23 mouse cellular contexts compared by ENCODE assay signal in the genomic region with DNA sequence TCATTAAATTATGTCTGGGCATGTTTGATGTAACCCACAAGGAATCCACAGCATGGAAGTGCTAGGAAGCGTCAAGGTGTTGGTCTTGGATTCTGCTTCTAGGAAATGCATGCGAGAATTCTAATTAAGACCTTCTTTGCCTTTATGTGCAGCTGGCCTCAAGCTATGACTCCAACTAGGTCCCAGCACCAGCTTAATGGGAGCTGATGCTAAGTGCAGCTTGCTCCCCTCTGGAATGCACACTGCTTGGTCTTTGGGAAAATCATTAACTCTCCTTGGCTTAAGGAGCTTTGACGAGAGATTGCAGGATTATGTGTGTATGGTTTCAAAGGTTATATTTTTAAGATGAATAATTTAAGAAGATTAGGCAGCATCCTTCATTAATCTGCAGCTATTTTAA.
DNase-seq lines count a peak whose midpoint lies in the region; TF ChIP-seq lines count a peak whose summit lies in the region.
"Had no signal": no experiment of that assay in that cellular context is flagged by ENCODE, and none has a peak within 500 bp of the region (broad histone marks: within the 10 kb centered on the region; RNA-seq: fewer than 3 reads in every experiment).

No protein-coding gene starts in this region.

- H3K4me1 ChIP-seq in MEL (ENCODE audit: control insufficient read depth in 1 of 2, insufficient read depth in 2 of 2, low read length in 2 of 2) = peaks cover 18 to 21% of the 10 kb centered on the region in 2 experiments
- H3K4me1 ChIP-seq: embryonic facial prominence, embryonic 12.5 days had no signal

- no peak for TF ChIP-seq POLR2A in MEL (IDR thresholded peaks at IDR 0.05; ENCODE audit: control insufficient read depth in 1 of 2, insufficient read depth in 1 of 2, low read depth in 1 of 2, low read length in 2 of 2, poor library complexity in 1 of 2)
- TF ChIP-seq POLR2A in brain, embryonic 14.5 days (IDR thresholded peaks at IDR 0.05; ENCODE audit: borderline replicate concordance, extremely low read depth, insufficient read depth, insufficient read length, poor library complexity, severe bottlenecking) = no peak

- peaks cover 0 to 33% of the 10 kb centered on the region in 2 experiments; a peak in 2 of 4 replicates for H3K36me3 ChIP-seq in MEL (ENCODE audit: control insufficient read depth in 1 of 2, insufficient read depth in 2 of 2, low read length in 2 of 2)
- H3K36me3 ChIP-seq: embryonic facial prominence, embryonic 12.5 days; G1E; limb, embryonic 13.5 days; liver, embryonic 12.5 days; midbrain, embryonic 12.5 days had no signal

- H3K9ac ChIP-seq in MEL (ENCODE audit: control insufficient read depth, low read depth, low read length, poor library complexity, severe bottlenecking) = no peak overlapping the region; the same call in 1 of the 2 replicates
- H3K9ac ChIP-seq: embryonic facial prominence, embryonic 12.5 days; forebrain, postnatal 0 days; limb, embryonic 13.5 days; liver, embryonic 12.5 days; midbrain, embryonic 12.5 days had no signal

- no peaks in the 10 kb centered on the region for H3K9me3 ChIP-seq in MEL (replicated peaks; ENCODE audit: insufficient read depth, low read length)
- H3K9me3 ChIP-seq: embryonic facial prominence, embryonic 12.5 days; limb, embryonic 13.5 days; liver, embryonic 12.5 days; midbrain, embryonic 12.5 days had no signal

- peak overlapping the region; percentile 79 for H3K27ac ChIP-seq in MEL (ENCODE audit: control insufficient read depth, low read depth, low read length)
- H3K27ac ChIP-seq: embryonic facial prominence, embryonic 12.5 days; gastrocnemius, adult 2 months; hindbrain, postnatal 0 days; limb, embryonic 13.5 days; liver, embryonic 12.5 days; midbrain, embryonic 12.5 days had no signal

- no peak for TF ChIP-seq CTCF in MEL (IDR thresholded peaks at IDR 0.05 in 2 of 3, conservative IDR thresholded peaks at IDR 0.05 in 1 of 3; ENCODE audit: control insufficient read depth in 1 of 3, insufficient read depth in 1 of 3, low read depth in 2 of 3, low read length in 3 of 3, poor library complexity in 1 of 3, severe bottlenecking in 1 of 3)
- TF ChIP-seq CTCF in brain, embryonic 14.5 days (IDR thresholded peaks at IDR 0.05; ENCODE audit: borderline replicate concordance, extremely low read depth, insufficient read depth, insufficient read length) = no peak

- TF ChIP-seq RAD21 in MEL (IDR thresholded peaks at IDR 0.05; ENCODE audit: low read depth, low read length) = no peak

- no peak for TF ChIP-seq EP300 in MEL (IDR thresholded peaks at IDR 0.05; ENCODE audit: low read depth in 1 of 2, low read length in 2 of 2)

- no peak overlapping the region for H3K4me3 ChIP-seq in MEL (ENCODE audit: control insufficient read depth in 1 of 2, insufficient read depth in 1 of 2, low read depth in 2 of 2, low read length in 2 of 2)
- H3K4me3 ChIP-seq: embryonic facial prominence, embryonic 12.5 days; gastrocnemius, adult 2 months; limb, embryonic 13.5 days; liver, embryonic 12.5 days; midbrain, embryonic 12.5 days had no signal

- DNase-seq in MEL (ENCODE audit: low read depth, low spot score) = no peak
- DNase-seq in brain, embryonic 14.5 days (ENCODE audit: low read depth) = peak; percentile 11
- peak; percentile 79 for DNase-seq in kidney, adult 9 months
- peak; percentile 66 for DNase-seq in kidney, postnatal 14 days
- DNase-seq in c-Kit-positive CD71-positive TER-119-positive erythroid progenitor cells, embryonic 14.5 days (ENCODE audit: low spot score) = no peak
- DNase-seq in T-cell, adult 2 months (ENCODE audit: low spot score) = no peak
- DNase-seq in adrenal gland, postnatal 14 days = no peak
- DNase-seq: adrenal gland, postnatal 25 days; B cell, adult 2 months; cerebellum, adult 11 months; cerebellum, postnatal 14 days; forebrain, postnatal 0 days; gastrocnemius, adult 2 months; heart, postnatal 14 days; lung, adult 2 months; thymus, postnatal 25 days had no signal

- H3K27me3 ChIP-seq in MEL (ENCODE audit: control insufficient read depth in 1 of 2, insufficient read depth in 2 of 2, low read length in 2 of 2) = no peaks in the 10 kb centered on the region
- H3K27me3 ChIP-seq: CH12.LX; embryonic facial prominence, embryonic 12.5 days; limb, embryonic 13.5 days; liver, embryonic 12.5 days; midbrain, embryonic 12.5 days had no signal

- H3K79me2 ChIP-seq in MEL (ENCODE audit: control insufficient read depth, insufficient read depth, low read length, poor library complexity) = no peaks in the 10 kb centered on the region

TF ChIP-seq in MEL, 35 proteins besides CTCF, POLR2A, EP300 and RAD21:
- no peak for TF ChIP-seq TAL1 (IDR thresholded peaks at IDR 0.05; ENCODE audit: low read length)
- no peak for TF ChIP-seq ZNF384 (IDR thresholded peaks at IDR 0.05; ENCODE audit: low read depth, low read length)
- TF ChIP-seq MEF2A (IDR thresholded peaks at IDR 0.05; ENCODE audit: extremely low read depth, insufficient replicate concordance, low read depth, low read length, poor library complexity, severe bottlenecking) = no peak
- TF ChIP-seq MYB (IDR thresholded peaks at IDR 0.05; ENCODE audit: low read depth, low read length) = no peak
- TF ChIP-seq RCOR1 (IDR thresholded peaks at IDR 0.05; ENCODE audit: low read depth, low read length) = no peak
- TF ChIP-seq GABPA (IDR thresholded peaks at IDR 0.05; ENCODE audit: low read depth, low read length) = no peak
- no peak for TF ChIP-seq SIN3A (IDR thresholded peaks at IDR 0.05; ENCODE audit: low read length)
- no peak for TF ChIP-seq POLR2AphosphoS5 (IDR thresholded peaks at IDR 0.05; ENCODE audit: borderline replicate concordance, low read depth, low read length)
- TF ChIP-seq POLR2AphosphoS2 (IDR thresholded peaks at IDR 0.05; ENCODE audit: low read length) = no peak
- no peak for TF ChIP-seq NRF1 (IDR thresholded peaks at IDR 0.05; ENCODE audit: insufficient read depth, low read depth, low read length, poor library complexity, severe bottlenecking)
- TF ChIP-seq MAX (IDR thresholded peaks at IDR 0.05; ENCODE audit: low read length) = no peak
- TF ChIP-seq JUND (IDR thresholded peaks at IDR 0.05; ENCODE audit: low read depth, low read length) = no peak
- no peak for TF ChIP-seq USF2 (IDR thresholded peaks at IDR 0.05; ENCODE audit: borderline replicate concordance in 1 of 2, insufficient read depth in 1 of 2, low read depth in 1 of 2, low read length in 2 of 2)

Comparison
In these comparisons a context has a peak if more than half of its experiments do, and no peak if none do; other contexts are left out.
1. DNase-seq: peak in brain, embryonic 14.5 days (single experiment), kidney, adult 9 months (single experiment) and kidney, postnatal 14 days (single experiment); none in MEL (single experiment), c-Kit-positive CD71-positive TER-119-positive erythroid progenitor cells, embryonic 14.5 days (single experiment), T-cell, adult 2 months (single experiment) and adrenal gland, postnatal 14 days (single experiment).